Mouse (Mus musculus): ENCODE measurements around the gene Lmod3. TPM values are rescaled to one million over a fixed set of nuclear protein-coding genes. Genes with fewer than 3 reads are reported as not detected.

Lmod3 gene
- total RNA-seq, 2 experiments from 2014 or later: 45.8 to 66.3 TPM

- intact Hi-C loops (cut with DNase I): loop anchor here (5.0 kb wide), 1 partner anchor 58 kb away; the partner anchor contains the start of gene Tmf1
- DNase-seq: no peak
Measured at GRCm38 (mm10) chr6:97234911-97235668, 17.5 kb downstream of the Lmod3 start.

- intact Hi-C loops (cut with DNase I): no loop called here
- DNase-seq: no peak
Measured at GRCm38 (mm10) chr6:97227067-97227847, 25.3 kb downstream of the Lmod3 start.

- intact Hi-C loops (cut with DNase I): no loop called here
- no peak for DNase-seq
Measured at GRCm38 (mm10) chr6:97226083-97226491, 26.5 kb downstream of the Lmod3 start.

- no peak for DNase-seq
- intact Hi-C loops (cut with DNase I): no loop called here
Measured at GRCm38 (mm10) chr6:97224505-97224904, 28.1 kb downstream of the Lmod3 start.

GRCm38 (mm10) chr6:97223566-97223965 is 29.0 kb downstream of the Lmod3 start:
- intact Hi-C loops (cut with DNase I): no loop called here
- DNase-seq: no peak

GRCm38 (mm10) chr6:97222931-97223467 is 29.6 kb downstream of the Lmod3 start:
- peak in 1 of 2 experiments; percentile 31 for DNase-seq
- intact Hi-C loops (cut with DNase I): no loop called here

GRCm38 (mm10) chr6:97222321-97222720 is 30.2 kb downstream of the Lmod3 start:
- no peak for DNase-seq
- intact Hi-C loops (cut with DNase I): no loop called here

- no peak for DNase-seq
- intact Hi-C loops (cut with DNase I): no loop called here
Measured at GRCm38 (mm10) chr6:97221205-97222025, 31.1 kb downstream of the Lmod3 start.

GRCm38 (mm10) chr6:97220672-97221071 is 31.9 kb downstream of the Lmod3 start:
- no peak for DNase-seq
- intact Hi-C loops (cut with DNase I): no loop called here

- no peak for DNase-seq
Measured at GRCm38 (mm10) chr6:97216154-97216821, 36.3 kb downstream of the Lmod3 start.

GRCm38 (mm10) chr6:97211981-97212380 is 40.6 kb downstream of the Lmod3 start:
- DNase-seq: peak; percentile 65 to 67
- intact Hi-C loops (cut with DNase I): no loop called here

More at GRCm38 (mm10) chr6:97216154-97216821, 36.3 kb downstream of the Lmod3 start:
- intact Hi-C loops (cut with DNase I): no loop called here

GRCm38 (mm10) chr6:97210962-97211601 is 41.5 kb downstream of the Lmod3 start:
- DNase-seq: no peak
- intact Hi-C loops (cut with DNase I): no loop called here

- DNase-seq: peak; percentile 92 to 94
- intact Hi-C loops (cut with DNase I): no loop called here
Measured at GRCm38 (mm10) chr6:97210191-97210961, 42.2 kb downstream of the Lmod3 start, which contains the start of gene Arl6ip5. TSS of gene Arl6ip5 (plus strand) at chr6:97210689.

- intact Hi-C loops (cut with DNase I): no loop called here
- DNase-seq: no peak
Measured at GRCm38 (mm10) chr6:97209751-97210150, 42.8 kb downstream of the Lmod3 start.

- intact Hi-C loops (cut with DNase I): no loop called here
- no peak for DNase-seq
Measured at GRCm38 (mm10) chr6:97209201-97209600, 43.4 kb downstream of the Lmod3 start.

- intact Hi-C loops (cut with DNase I): no loop called here
- DNase-seq: no peak
Measured at GRCm38 (mm10) chr6:97208406-97208805, 44.2 kb downstream of the Lmod3 start.

- intact Hi-C loops (cut with DNase I): no loop called here
- DNase-seq: no peak
Measured at GRCm38 (mm10) chr6:97207085-97207484, 45.5 kb downstream of the Lmod3 start.

GRCm38 (mm10) chr6:97205439-97205885 is 47.1 kb downstream of the Lmod3 start, which contains the start of gene Uba3:
TSS of gene Uba3 (minus strand) at chr6:97205647.
- DNase-seq: peak; percentile 99 to 100
- intact Hi-C loops (cut with DNase I): no loop called here

- peak; percentile 46 to 52 for DNase-seq
- intact Hi-C loops (cut with DNase I): no loop called here
Measured at GRCm38 (mm10) chr6:97204952-97205351, 47.6 kb downstream of the Lmod3 start.
